ENCODE assay signal across 8 mouse cellular contexts in the genomic region with DNA sequence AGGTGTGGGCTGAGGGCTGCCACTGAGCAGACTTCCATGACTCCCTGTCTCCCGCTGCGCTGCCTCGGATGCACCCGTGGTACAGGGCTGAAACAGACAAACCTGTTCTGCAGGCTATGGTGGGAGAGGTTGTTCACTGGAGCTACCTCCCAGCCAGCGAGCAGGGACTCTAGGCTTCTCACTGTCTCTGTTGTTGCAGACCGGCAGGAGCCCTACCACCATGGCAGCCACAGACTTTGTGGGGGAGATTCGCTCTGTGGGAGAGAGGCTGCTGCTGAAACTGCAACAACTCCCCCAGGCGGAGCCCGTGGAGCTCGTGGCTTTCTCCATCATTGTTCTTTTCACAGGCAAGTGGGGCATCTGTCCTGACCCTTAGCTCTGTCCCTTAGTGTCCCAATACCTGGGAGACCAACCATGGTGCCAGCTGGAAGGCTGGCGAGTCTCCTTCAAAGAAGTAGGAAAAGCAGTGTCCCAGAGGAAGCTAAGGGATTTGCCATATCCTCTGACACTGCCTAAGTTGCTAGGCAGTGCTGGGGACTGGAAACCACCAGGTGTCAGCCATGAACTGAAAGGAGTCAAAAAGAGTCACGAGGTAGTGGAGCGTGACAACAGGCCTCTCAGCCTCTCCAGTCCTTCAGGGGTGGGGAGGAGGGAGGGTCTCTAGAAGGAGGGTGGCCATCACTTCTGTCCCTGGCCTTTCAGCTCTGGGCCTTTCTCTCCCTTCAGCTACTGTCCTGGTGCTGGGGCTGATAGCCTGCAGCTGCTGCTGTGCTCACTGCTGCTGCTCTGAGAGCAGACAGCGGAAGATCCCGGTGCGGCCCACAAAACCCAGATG. TPM values are rescaled to one million over a fixed set of nuclear protein-coding genes. Genes with fewer than 3 reads are reported as not detected.
DNase-seq lines count a peak whose midpoint lies in the region; ATAC-seq and TF ChIP-seq lines count a peak whose summit lies in the region.
"Had no signal": no experiment of that assay in that cellular context is flagged by ENCODE, and none has a peak within 500 bp of the region (broad histone marks: within the 10 kb centered on the region; RNA-seq: fewer than 3 reads in every experiment).

No protein-coding gene starts in this region.

- H3K27ac ChIP-seq in left cerebral cortex, adult 2 months, result no peak overlapping the region
- peak overlapping the region; percentile 51 for H3K27ac ChIP-seq in embryonic facial prominence, embryonic 12.5 days

- H3K9me3 ChIP-seq in embryonic facial prominence, embryonic 12.5 days, result no peaks in the 10 kb centered on the region

- 0 out of 2 replicates have a peak, but pooled peaks have one; percentile 33 for ATAC-seq in embryonic facial prominence, embryonic 12.5 days (ENCODE audit: insufficient number of reproducible peaks, insufficient read depth, low FRiP score, low TSS enrichment)

- WGBS in embryonic facial prominence, embryonic 12.5 days, result 51% methylated on average over 16 of the region's 16 CpGs

- no peak overlapping the region for H3K9ac ChIP-seq in embryonic facial prominence, embryonic 12.5 days

- peak; percentile 31 to 35 for DNase-seq in left cerebral cortex, adult 2 months (ENCODE audit: extremely low spot score in 1 of 2, low spot score in 2 of 2)
- no peak for DNase-seq in left cerebral cortex, adult 11 months (ENCODE audit: low spot score)
- peak; percentile 59 for DNase-seq in kidney, postnatal 10 days
- DNase-seq in lung, postnatal 36 days, result peak; percentile 35
- no peak for DNase-seq in B cell, adult 2 months
- no peak for DNase-seq in cerebellum, postnatal 25 days

- TF ChIP-seq CTCF in left cerebral cortex, adult 2 months (IDR thresholded peaks at IDR 0.05), result no peak; the same call in 1 of the 2 replicates

- no peak overlapping the region for H3K4me3 ChIP-seq in left cerebral cortex, adult 2 months
- H3K4me3 ChIP-seq in embryonic facial prominence, embryonic 12.5 days, result no peak overlapping the region

- intact Hi-C loops in left cerebral cortex, adult 2 months (cut with DNase I), result no loop called here

- 0 out of 2 replicates have a peak overlapping the region, but pooled peaks have one; percentile 1 for H3K4me2 ChIP-seq in embryonic facial prominence, embryonic 12.5 days (replicated peaks)

- H3K27me3 ChIP-seq in embryonic facial prominence, embryonic 12.5 days, result no peaks in the 10 kb centered on the region

- peaks cover 26% of the 10 kb centered on the region for H3K4me1 ChIP-seq in embryonic facial prominence, embryonic 12.5 days

- peaks cover 9% of the 10 kb centered on the region; the same call in 1 of the 2 replicates for H3K36me3 ChIP-seq in embryonic facial prominence, embryonic 12.5 days

RNA-seq across cellular contexts. Expression of a gene that starts 5.4 kb away (rescaled TPM):
- under 1 TPM in 1 of 2 experiments, not detected in 1; 0.52 TPM for total RNA-seq in left cerebral cortex, adult 2 months (2021)
- polyA plus RNA-seq in embryonic facial prominence, embryonic 12.5 days (2016; fragmentation: Nextera tagmentation; extraction: Ambion mirVana), result 1.8 and 2.4 TPM in 2 replicates
- total RNA-seq: liver, adult 2 months had no signal

RNA-seq across cellular contexts. Expression of a gene that starts 6.6 kb away (rescaled TPM):
- total RNA-seq in left cerebral cortex, adult 2 months (2021), result not detected
- 1.00 and 1.7 TPM in 2 replicates for polyA plus RNA-seq in embryonic facial prominence, embryonic 12.5 days (2016; fragmentation: Nextera tagmentation; extraction: Ambion mirVana)

RNA-seq across cellular contexts. Expression of a gene that starts 27.9 kb away (rescaled TPM):
- 10 to 100 TPM; 46.7 to 50.1 TPM for total RNA-seq in left cerebral cortex, adult 2 months (2021)
- 46.9 and 47.0 TPM in 2 replicates for polyA plus RNA-seq in embryonic facial prominence, embryonic 12.5 days (2016; fragmentation: Nextera tagmentation; extraction: Ambion mirVana)

RNA-seq across cellular contexts. Expression of a gene that starts 28.1 kb away (rescaled TPM):
- total RNA-seq in left cerebral cortex, adult 2 months (2021), result 10 to 100 TPM; 27.1 to 29.4 TPM
- 26.3 and 28.7 TPM in 2 replicates for polyA plus RNA-seq in embryonic facial prominence, embryonic 12.5 days (2016; fragmentation: Nextera tagmentation; extraction: Ambion mirVana)

RNA-seq across cellular contexts. Expression of a gene that starts 47.0 kb away (rescaled TPM):
- total RNA-seq in left cerebral cortex, adult 2 months (2021), result under 1 TPM; 0.36 to 0.79 TPM
- 0.10 and 0.18 TPM in 2 replicates for polyA plus RNA-seq in embryonic facial prominence, embryonic 12.5 days (2016; fragmentation: Nextera tagmentation; extraction: Ambion mirVana)

Comparison
In these comparisons a context has a peak if more than half of its experiments do, and no peak if none do; other contexts are left out.
1. DNase-seq: peak in left cerebral cortex, adult 2 months (2 of 2), kidney, postnatal 10 days (single experiment) and lung, postnatal 36 days (single experiment); none in left cerebral cortex, adult 11 months (single experiment), B cell, adult 2 months (0 of 2) and cerebellum, postnatal 25 days (0 of 2).